Mouse (Mus musculus) myocyte (in vitro differentiated cells): Measurements from ENCODE around the gene Zbtb20.

Experiments
- CEBPB ChIP-seq: IDR thresholded peaks from 2 replicates; pipeline ENCODE4 v1.6.1; 2011; ENCODE audit warnings: mild to moderate bottlenecking, moderate library complexity; ENCODE audit not compliant: poor library complexity, insufficient read depth, severe bottlenecking
- E2F4 ChIP-seq: IDR thresholded peaks from one replicate; pipeline ENCODE4 v1.6.1; 2011; ENCODE audit warnings: mild to moderate bottlenecking, control low read depth, moderate library complexity; ENCODE audit not compliant: insufficient read depth
- MAX ChIP-seq: IDR thresholded peaks from one replicate; pipeline ENCODE4 v1.6.1; 2011; ENCODE audit warnings: low read depth, mild to moderate bottlenecking, control low read depth
- MYOD1 ChIP-seq, 3 experiments: IDR thresholded peaks; one replicate each; pipeline ENCODE4 v1.6.1; 2011; ENCODE audit warnings: control low read depth in 2 of 3, low read depth in 2 of 3, mild to moderate bottlenecking in 2 of 3, moderate library complexity in 1 of 3; ENCODE audit not compliant: insufficient read length in 2 of 3, control insufficient read depth in 1 of 3
- MYOG ChIP-seq, 3 experiments: IDR thresholded peaks; one replicate each; pipeline ENCODE4 v1.6.1; 2011; ENCODE audit warnings: control low read depth in 2 of 3, low read depth in 2 of 3, mild to moderate bottlenecking in 2 of 3; ENCODE audit not compliant: insufficient read length in 2 of 3, control insufficient read depth in 1 of 3, insufficient read depth in 1 of 3
- POLR2A ChIP-seq: IDR thresholded peaks from one replicate; pipeline ENCODE4 v1.6.1; 2011; ENCODE audit warnings: low read depth, mild to moderate bottlenecking, control low read depth, moderate library complexity; ENCODE audit not compliant: insufficient read length
- POLR2AphosphoS2 ChIP-seq: IDR thresholded peaks from one replicate; pipeline ENCODE4 v1.6.1; 2011; ENCODE audit warnings: low read depth, control low read depth; ENCODE audit not compliant: insufficient read length
- REST ChIP-seq: IDR thresholded peaks from one replicate; pipeline ENCODE4 v1.6.1; 2011; ENCODE audit warnings: mild to moderate bottlenecking, control low read depth, moderate library complexity; ENCODE audit not compliant: insufficient read depth, insufficient read length
- SRF ChIP-seq: IDR thresholded peaks from one replicate; pipeline ENCODE4 v1.6.1; 2011; ENCODE audit warnings: low read depth; ENCODE audit not compliant: control insufficient read depth, insufficient read length
- TCF3 ChIP-seq: IDR thresholded peaks from one replicate; pipeline ENCODE4 v1.6.1; 2011; ENCODE audit warnings: low read depth, control low read depth; ENCODE audit not compliant: insufficient read length
- USF1 ChIP-seq: IDR thresholded peaks from one replicate; pipeline ENCODE4 v1.6.1; 2011; ENCODE audit warnings: low read depth, mild to moderate bottlenecking, control low read depth, moderate library complexity

GRCm38 (mm10) chr16:43602573-43602972 is 726.9 kb downstream of the Zbtb20 start:
- TF ChIP-seq POLR2A, result no peak
- no peak for TF ChIP-seq MYOD1 (IDR thresholded peaks at IDR 0.05; ENCODE audit: control insufficient read depth in 1 of 3, insufficient read length in 2 of 3, low read depth in 2 of 3)
- no peak for TF ChIP-seq USF1
- no peak for TF ChIP-seq POLR2AphosphoS2
- TF ChIP-seq MYOG (IDR thresholded peaks at IDR 0.05; ENCODE audit: control insufficient read depth in 1 of 3, insufficient read depth in 1 of 3, insufficient read length in 2 of 3, low read depth in 2 of 3), result no peak
- no peak for TF ChIP-seq MAX
- no peak for TF ChIP-seq SRF
- no peak for TF ChIP-seq TCF3
- no peak for TF ChIP-seq E2F4
- no peak for TF ChIP-seq CEBPB
- no peak for TF ChIP-seq REST
